Mouse (Mus musculus): ENCODE data around the gene Rbfox3. TPM values are rescaled to one million over a fixed set of nuclear protein-coding genes. Genes with fewer than 3 reads are reported as not detected.

Gene Rbfox3
- total and polyA plus RNA-seq, 3 experiments: 0.16 TPM; not detected in 2

GRCm38 (mm10) chr11:118550773-118551520 lies 360.4 kb downstream of the Rbfox3 start:
- TF ChIP-seq POLR2AphosphoS5 (IDR thresholded peaks at IDR 0.05; ENCODE audit: insufficient replicate concordance, low read depth, low read length) (no peak), GATA1 (IDR thresholded peaks at IDR 0.05; ENCODE audit: borderline replicate concordance, low read length) (no peak), TAL1 (conservative IDR thresholded peaks at IDR 0.05; ENCODE audit: low read depth, low read length) (no peak), CTCF (IDR thresholded peaks at IDR 0.05; ENCODE audit: low read depth, low read length) (no peak)
- Histone ChIP-seq H3K4me3 (ENCODE audit: low read depth, low read length) (peak overlapping the region; percentile 6; the same call in 1 of the 2 replicates), H3K27me3 (ENCODE audit: insufficient read depth, low read length) (no peaks in the 10 kb centered on the region), H3K36me3 (replicated peaks) (no peaks in the 10 kb centered on the region), H3K9me3 (replicated peaks) (peaks cover 93% of the 10 kb centered on the region), H3K4me1 (ENCODE audit: insufficient read depth, low read depth, low read length) (no peaks in the 10 kb centered on the region)
- DNase-seq (ENCODE audit: low spot score) (no peak), ATAC-seq (ENCODE audit: extremely low read depth, insufficient number of reproducible peaks, low FRiP score, poor library complexity, severe bottlenecking) (no peak)

DNA sequence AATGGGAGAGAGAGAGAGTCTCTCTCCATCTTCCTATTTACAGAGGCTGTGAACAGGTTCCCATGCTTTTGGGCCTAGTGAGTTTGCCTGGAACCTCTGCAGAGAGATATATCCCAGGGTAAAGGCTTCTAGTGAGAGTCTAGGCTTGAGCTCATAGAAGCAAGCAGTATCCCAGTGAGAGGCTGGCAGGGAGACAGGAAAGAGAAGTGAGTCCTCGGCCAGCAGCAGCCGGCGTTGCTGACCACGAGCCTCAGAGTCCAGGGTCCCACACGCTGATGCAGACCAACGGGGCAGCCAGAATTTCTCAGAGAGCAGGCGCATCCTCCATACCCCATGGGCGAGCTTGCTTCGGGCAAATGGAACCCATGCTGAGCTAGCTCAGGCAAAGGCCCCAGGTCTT lies 363.2 kb downstream of the Rbfox3 start:
- no peak overlapping the region; the same call in 1 of the 2 replicates for H3K4me3 ChIP-seq (ENCODE audit: low read depth, low read length)
- no peaks in the 10 kb centered on the region for H3K4me1 ChIP-seq (ENCODE audit: insufficient read depth, low read depth, low read length)
- H3K36me3 ChIP-seq (replicated peaks): no peaks in the 10 kb centered on the region
- no peak for DNase-seq (ENCODE audit: low spot score)
- H3K27me3 ChIP-seq (ENCODE audit: insufficient read depth, low read length): no peaks in the 10 kb centered on the region
- TF ChIP-seq GATA1 (IDR thresholded peaks at IDR 0.05; ENCODE audit: borderline replicate concordance, low read length): no peak
- TF ChIP-seq CTCF (IDR thresholded peaks at IDR 0.05; ENCODE audit: low read depth, low read length): no peak
- no peak for TF ChIP-seq TAL1 (conservative IDR thresholded peaks at IDR 0.05; ENCODE audit: low read depth, low read length)
- TF ChIP-seq GATA2 (IDR thresholded peaks at IDR 0.05; ENCODE audit: borderline replicate concordance, low read depth, low read length): no peak
- no peak for TF ChIP-seq POLR2AphosphoS5 (IDR thresholded peaks at IDR 0.05; ENCODE audit: insufficient replicate concordance, low read depth, low read length)
- H3K9me3 ChIP-seq (replicated peaks): peaks cover 96% of the 10 kb centered on the region
- ATAC-seq (ENCODE audit: extremely low read depth, insufficient number of reproducible peaks, low FRiP score, poor library complexity, severe bottlenecking): no peak

DNA sequence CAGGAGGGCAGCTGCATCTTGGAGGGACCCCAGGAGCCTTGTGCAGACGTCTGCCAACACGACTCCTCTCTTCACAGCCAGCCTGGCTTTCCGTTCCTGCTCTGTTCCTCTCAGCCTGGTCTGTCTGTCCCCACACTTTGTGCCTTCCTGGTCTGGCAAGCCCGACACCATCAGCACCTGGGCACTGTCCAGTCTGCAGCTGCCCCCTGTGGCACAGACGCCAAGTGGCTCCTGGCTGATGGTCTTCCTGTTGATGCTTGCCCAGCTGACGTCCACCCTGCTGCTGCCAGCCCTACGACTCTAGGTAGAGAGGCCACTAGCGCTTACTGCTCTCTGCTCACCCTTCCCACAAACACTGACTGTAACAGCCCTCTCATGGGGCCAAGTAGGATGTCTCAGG lies 365.1 kb downstream of the Rbfox3 start:
- Histone ChIP-seq H3K27me3 (ENCODE audit: insufficient read depth, low read length) (no peaks in the 10 kb centered on the region), H3K9me3 (replicated peaks) (peaks cover 98% of the 10 kb centered on the region), H3K4me3 (ENCODE audit: low read depth, low read length) (peak overlapping the region; percentile 31), H3K4me1 (ENCODE audit: insufficient read depth, low read depth, low read length) (no peaks in the 10 kb centered on the region), H3K36me3 (replicated peaks) (no peaks in the 10 kb centered on the region)
- DNase-seq (ENCODE audit: low spot score) (no peak), ATAC-seq (ENCODE audit: extremely low read depth, insufficient number of reproducible peaks, low FRiP score, poor library complexity, severe bottlenecking) (no peak)
- no peak for TF ChIP-seq GATA1 (IDR thresholded peaks at IDR 0.05; ENCODE audit: borderline replicate concordance, low read length)
- TF ChIP-seq CTCF (IDR thresholded peaks at IDR 0.05; ENCODE audit: low read depth, low read length): no peak
- TF ChIP-seq POLR2AphosphoS5 (IDR thresholded peaks at IDR 0.05; ENCODE audit: insufficient replicate concordance, low read depth, low read length): no peak
- TF ChIP-seq TAL1 (conservative IDR thresholded peaks at IDR 0.05; ENCODE audit: low read depth, low read length): no peak
- no peak for TF ChIP-seq GATA2 (IDR thresholded peaks at IDR 0.05; ENCODE audit: borderline replicate concordance, low read depth, low read length)

DNA sequence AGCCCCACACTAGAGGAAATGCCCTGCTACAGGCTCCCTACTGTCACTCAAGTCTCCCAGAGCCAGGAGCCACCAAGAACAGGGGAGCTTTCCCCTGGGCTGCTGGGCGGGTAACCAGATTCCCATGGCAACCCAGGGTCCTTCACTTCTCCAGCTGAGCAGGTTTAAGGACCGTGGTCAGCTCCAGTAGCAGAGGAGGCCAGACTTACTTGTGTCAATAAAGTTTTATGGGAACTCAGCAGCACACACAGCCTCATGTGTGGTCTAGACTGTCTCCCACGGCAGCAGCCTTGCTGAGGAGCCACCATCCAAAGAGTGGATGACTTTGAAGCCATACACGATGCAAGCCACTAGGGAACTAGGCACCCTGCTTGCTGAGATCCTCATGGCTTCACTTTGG lies 365.7 kb downstream of the Rbfox3 start:
- H3K9me3 ChIP-seq (replicated peaks): peaks cover 100% of the 10 kb centered on the region
- H3K4me3 ChIP-seq (ENCODE audit: low read depth, low read length): no peak overlapping the region; the same call in 1 of the 2 replicates
- no peaks in the 10 kb centered on the region for H3K36me3 ChIP-seq (replicated peaks)
- ATAC-seq (ENCODE audit: extremely low read depth, insufficient number of reproducible peaks, low FRiP score, poor library complexity, severe bottlenecking) (no peak), DNase-seq (ENCODE audit: low spot score) (no peak)
- TF ChIP-seq GATA1 (IDR thresholded peaks at IDR 0.05; ENCODE audit: borderline replicate concordance, low read length) (no peak), CTCF (IDR thresholded peaks at IDR 0.05; ENCODE audit: low read depth, low read length) (no peak), TAL1 (conservative IDR thresholded peaks at IDR 0.05; ENCODE audit: low read depth, low read length) (no peak), GATA2 (IDR thresholded peaks at IDR 0.05; ENCODE audit: borderline replicate concordance, low read depth, low read length) (no peak), POLR2AphosphoS5 (IDR thresholded peaks at IDR 0.05; ENCODE audit: insufficient replicate concordance, low read depth, low read length) (no peak)
- no peaks in the 10 kb centered on the region for H3K27me3 ChIP-seq (ENCODE audit: insufficient read depth, low read length)
- no peaks in the 10 kb centered on the region for H3K4me1 ChIP-seq (ENCODE audit: insufficient read depth, low read depth, low read length)

DNA sequence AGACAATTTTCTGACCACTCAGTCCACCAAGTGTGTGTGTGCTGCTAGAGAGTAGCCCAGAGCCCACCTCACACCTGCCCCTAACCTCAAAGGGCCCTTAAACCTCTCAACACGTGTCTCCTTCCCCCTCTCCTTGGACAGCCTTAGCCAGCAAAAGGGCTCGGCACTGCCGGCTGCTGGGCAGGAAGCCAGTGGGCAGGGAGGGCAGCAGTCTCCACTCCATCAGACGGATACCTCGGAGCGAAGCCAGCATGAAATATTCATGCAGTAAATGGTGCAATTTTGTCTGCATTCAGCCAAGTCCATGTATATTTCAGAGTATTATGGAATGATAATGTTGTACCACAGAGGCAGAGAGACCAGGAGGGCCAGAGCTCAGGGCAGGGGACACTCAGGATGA lies 366.8 kb downstream of the Rbfox3 start:
- Histone ChIP-seq H3K4me1 (ENCODE audit: insufficient read depth, low read depth, low read length) (no peaks in the 10 kb centered on the region), H3K9me3 (replicated peaks) (peaks cover 100% of the 10 kb centered on the region), H3K36me3 (replicated peaks) (no peaks in the 10 kb centered on the region), H3K27me3 (ENCODE audit: insufficient read depth, low read length) (no peaks in the 10 kb centered on the region), H3K4me3 (ENCODE audit: low read depth, low read length) (no peak overlapping the region)
- no peak for DNase-seq (ENCODE audit: low spot score)
- TF ChIP-seq TAL1 (conservative IDR thresholded peaks at IDR 0.05; ENCODE audit: low read depth, low read length) (no peak), GATA1 (IDR thresholded peaks at IDR 0.05; ENCODE audit: borderline replicate concordance, low read length) (no peak)
- ATAC-seq (ENCODE audit: extremely low read depth, insufficient number of reproducible peaks, low FRiP score, poor library complexity, severe bottlenecking): no peak

- DNase-seq (ENCODE audit: low spot score) (no peak), ATAC-seq (ENCODE audit: extremely low read depth, insufficient number of reproducible peaks, low FRiP score, poor library complexity, severe bottlenecking) (no peak)
- Histone ChIP-seq H3K36me3 (replicated peaks) (no peaks in the 10 kb centered on the region), H3K27me3 (ENCODE audit: insufficient read depth, low read length) (no peaks in the 10 kb centered on the region; the same call in 1 of the 2 replicates), H3K4me1 (ENCODE audit: insufficient read depth, low read depth, low read length) (no peaks in the 10 kb centered on the region), H3K4me3 (ENCODE audit: low read depth, low read length) (no peak overlapping the region), H3K9me3 (replicated peaks) (peaks cover 97% of the 10 kb centered on the region)
- TF ChIP-seq CTCF (IDR thresholded peaks at IDR 0.05; ENCODE audit: low read depth, low read length) (no peak), GATA2 (IDR thresholded peaks at IDR 0.05; ENCODE audit: borderline replicate concordance, low read depth, low read length) (no peak), TAL1 (conservative IDR thresholded peaks at IDR 0.05; ENCODE audit: low read depth, low read length) (no peak)
Measured at GRCm38 (mm10) chr11:118542906-118543305, 368.5 kb downstream of the Rbfox3 start.

All from G1E (cell line).